Mouse (Mus musculus): ENCODE data around the gene Osbpl3. TPM values are rescaled to one million over a fixed set of nuclear protein-coding genes. Genes with fewer than 3 reads are reported as not detected.

Osbpl3 gene
- polyA plus RNA-seq, 1 experiment from 2014 or later = 9.3 TPM

- no peak overlapping the region for H3K4me2 ChIP-seq
- H3K9ac ChIP-seq (ENCODE audit: low read depth, low read length) = no peak overlapping the region
- no peaks in the 10 kb centered on the region for H3K4me1 ChIP-seq (ENCODE audit: control insufficient read depth, insufficient read depth, low read length)
- no peaks in the 10 kb centered on the region; the same call in 1 of the 2 replicates for H3K36me3 ChIP-seq (ENCODE audit: control insufficient read depth, insufficient read depth, low read length)
- no peaks in the 10 kb centered on the region for H3K27me3 ChIP-seq (ENCODE audit: control insufficient read depth, insufficient read depth, low read length)
- 88% methylated on average over 4 of the region's 4 CpGs for WGBS (ENCODE audit: insufficient replicate concordance)
- H3K27ac ChIP-seq (ENCODE audit: low read depth, low read length) = no peak overlapping the region
- H3K9me3 ChIP-seq (replicated peaks; ENCODE audit: control insufficient read depth, low read length) = no peaks in the 10 kb centered on the region
- ATAC-seq (replicated peaks; ENCODE audit: insufficient number of reproducible peaks, low FRiP score, low TSS enrichment) = no peak
- H3K4me3 ChIP-seq (ENCODE audit: low read depth, low read length) = no peak overlapping the region
Observed at GRCm38 (mm10) chr6:50426571-50426970, 29.4 kb downstream of the Osbpl3 start.

- Histone ChIP-seq H3K27ac (ENCODE audit: low read depth, low read length) (no peak overlapping the region), H3K36me3 (ENCODE audit: control insufficient read depth, insufficient read depth, low read length) (no peaks in the 10 kb centered on the region; the same call in 1 of the 2 replicates), H3K4me2 (no peak overlapping the region), H3K9ac (ENCODE audit: low read depth, low read length) (no peak overlapping the region), H3K4me3 (ENCODE audit: low read depth, low read length) (no peak overlapping the region), H3K9me3 (replicated peaks; ENCODE audit: control insufficient read depth, low read length) (no peaks in the 10 kb centered on the region), H3K4me1 (ENCODE audit: control insufficient read depth, insufficient read depth, low read length) (0 out of 2 replicates have a peak, but pooled peaks cover 2% of the 10 kb centered on the region), H3K27me3 (ENCODE audit: control insufficient read depth, insufficient read depth, low read length) (no peaks in the 10 kb centered on the region)
- no peak for ATAC-seq (replicated peaks; ENCODE audit: insufficient number of reproducible peaks, low FRiP score, low TSS enrichment)
- WGBS (ENCODE audit: insufficient replicate concordance) = 75% methylated on average over 4 of the region's 4 CpGs
Observed at GRCm38 (mm10) chr6:50424271-50424670, 31.7 kb downstream of the Osbpl3 start.

- no peak for ATAC-seq (replicated peaks; ENCODE audit: insufficient number of reproducible peaks, low FRiP score, low TSS enrichment)
- Histone ChIP-seq H3K9ac (ENCODE audit: low read depth, low read length) (no peak overlapping the region), H3K9me3 (replicated peaks; ENCODE audit: control insufficient read depth, low read length) (no peaks in the 10 kb centered on the region)
Observed at GRCm38 (mm10) chr6:50420413-50420812, 35.6 kb downstream of the Osbpl3 start.

GRCm38 (mm10) chr6:50419518-50420290 lies 36.3 kb downstream of the Osbpl3 start:
- no peak overlapping the region for H3K27ac ChIP-seq (ENCODE audit: low read depth, low read length)
- whole genome bisulfite sequencing (ENCODE audit: insufficient replicate concordance) = 78% methylated on average over 10 of the region's 10 CpGs

More at GRCm38 (mm10) chr6:50420413-50420812, 35.6 kb downstream of the Osbpl3 start:
- H3K4me3 ChIP-seq (ENCODE audit: low read depth, low read length) = no peak overlapping the region
- no peaks in the 10 kb centered on the region for H3K27me3 ChIP-seq (ENCODE audit: control insufficient read depth, insufficient read depth, low read length)
- H3K4me2 ChIP-seq = no peak overlapping the region
- H3K27ac ChIP-seq (ENCODE audit: low read depth, low read length) = no peak overlapping the region
- H3K4me1 ChIP-seq (ENCODE audit: control insufficient read depth, insufficient read depth, low read length) = 0 out of 2 replicates have a peak, but pooled peaks cover 2% of the 10 kb centered on the region
- WGBS (ENCODE audit: insufficient replicate concordance) = 77% methylated on average over 2 of the region's 2 CpGs
- no peaks in the 10 kb centered on the region; the same call in 1 of the 2 replicates for H3K36me3 ChIP-seq (ENCODE audit: control insufficient read depth, insufficient read depth, low read length)

GRCm38 (mm10) chr6:50418951-50419350 lies 37.0 kb downstream of the Osbpl3 start:
- no peak for ATAC-seq (replicated peaks; ENCODE audit: insufficient number of reproducible peaks, low FRiP score, low TSS enrichment)
- H3K9me3 ChIP-seq (replicated peaks; ENCODE audit: control insufficient read depth, low read length) = no peaks in the 10 kb centered on the region
- no peaks in the 10 kb centered on the region for H3K36me3 ChIP-seq (ENCODE audit: control insufficient read depth, insufficient read depth, low read length)
- H3K4me2 ChIP-seq = no peak overlapping the region
- H3K27me3 ChIP-seq (ENCODE audit: control insufficient read depth, insufficient read depth, low read length) = no peaks in the 10 kb centered on the region
- H3K4me1 ChIP-seq (ENCODE audit: control insufficient read depth, insufficient read depth, low read length) = peaks cover 11% of the 10 kb centered on the region
- no peak overlapping the region for H3K27ac ChIP-seq (ENCODE audit: low read depth, low read length)
- H3K4me3 ChIP-seq (ENCODE audit: low read depth, low read length) = no peak overlapping the region
- H3K9ac ChIP-seq (ENCODE audit: low read depth, low read length) = no peak overlapping the region
- 80% methylated on average over 4 of the region's 4 CpGs for WGBS (ENCODE audit: insufficient replicate concordance)

More at GRCm38 (mm10) chr6:50419518-50420290, 36.3 kb downstream of the Osbpl3 start:
- no peaks in the 10 kb centered on the region for H3K9me3 ChIP-seq (replicated peaks; ENCODE audit: control insufficient read depth, low read length)
- no peak for ATAC-seq (replicated peaks; ENCODE audit: insufficient number of reproducible peaks, low FRiP score, low TSS enrichment)
- no peak overlapping the region for H3K4me2 ChIP-seq
- H3K9ac ChIP-seq (ENCODE audit: low read depth, low read length) = no peak overlapping the region
- no peaks in the 10 kb centered on the region for H3K27me3 ChIP-seq (ENCODE audit: control insufficient read depth, insufficient read depth, low read length)
- peaks cover 4% of the 10 kb centered on the region; the same call in 1 of the 2 replicates for H3K4me1 ChIP-seq (ENCODE audit: control insufficient read depth, insufficient read depth, low read length)
- no peaks in the 10 kb centered on the region; the same call in 1 of the 2 replicates for H3K36me3 ChIP-seq (ENCODE audit: control insufficient read depth, insufficient read depth, low read length)
- H3K4me3 ChIP-seq (ENCODE audit: low read depth, low read length) = no peak overlapping the region

- 86% methylated on average over 5 of the region's 5 CpGs for WGBS (ENCODE audit: insufficient replicate concordance)
Observed at GRCm38 (mm10) chr6:50416854-50417253, 39.1 kb downstream of the Osbpl3 start.

GRCm38 (mm10) chr6:50415431-50415830 lies 40.6 kb downstream of the Osbpl3 start:
- no peak overlapping the region for H3K27ac ChIP-seq (ENCODE audit: low read depth, low read length)
- no peak overlapping the region for H3K4me3 ChIP-seq (ENCODE audit: low read depth, low read length)
- no peak overlapping the region for H3K4me2 ChIP-seq
- no peaks in the 10 kb centered on the region for H3K9me3 ChIP-seq (replicated peaks; ENCODE audit: control insufficient read depth, low read length)
- H3K4me1 ChIP-seq (ENCODE audit: control insufficient read depth, insufficient read depth, low read length) = peaks cover 12% of the 10 kb centered on the region
- no peaks in the 10 kb centered on the region for H3K36me3 ChIP-seq (ENCODE audit: control insufficient read depth, insufficient read depth, low read length)
- WGBS (ENCODE audit: insufficient replicate concordance) = 82% methylated on average over 6 of the region's 6 CpGs
- ATAC-seq (replicated peaks; ENCODE audit: insufficient number of reproducible peaks, low FRiP score, low TSS enrichment) = no peak
- no peak overlapping the region for H3K9ac ChIP-seq (ENCODE audit: low read depth, low read length)
- no peaks in the 10 kb centered on the region for H3K27me3 ChIP-seq (ENCODE audit: control insufficient read depth, insufficient read depth, low read length)

More at GRCm38 (mm10) chr6:50416854-50417253, 39.1 kb downstream of the Osbpl3 start:
- H3K9me3 ChIP-seq (replicated peaks; ENCODE audit: control insufficient read depth, low read length) = no peaks in the 10 kb centered on the region
- no peak overlapping the region for H3K9ac ChIP-seq (ENCODE audit: low read depth, low read length)
- peaks cover 12% of the 10 kb centered on the region for H3K4me1 ChIP-seq (ENCODE audit: control insufficient read depth, insufficient read depth, low read length)
- ATAC-seq (replicated peaks; ENCODE audit: insufficient number of reproducible peaks, low FRiP score, low TSS enrichment) = no peak
- no peak overlapping the region for H3K27ac ChIP-seq (ENCODE audit: low read depth, low read length)
- H3K36me3 ChIP-seq (ENCODE audit: control insufficient read depth, insufficient read depth, low read length) = no peaks in the 10 kb centered on the region
- H3K4me2 ChIP-seq = no peak overlapping the region
- no peaks in the 10 kb centered on the region for H3K27me3 ChIP-seq (ENCODE audit: control insufficient read depth, insufficient read depth, low read length)
- H3K4me3 ChIP-seq (ENCODE audit: low read depth, low read length) = no peak overlapping the region

GRCm38 (mm10) chr6:50414547-50414946 lies 41.5 kb downstream of the Osbpl3 start:
- H3K4me1 ChIP-seq (ENCODE audit: control insufficient read depth, insufficient read depth, low read length) = peaks cover 12% of the 10 kb centered on the region
- no peaks in the 10 kb centered on the region for H3K36me3 ChIP-seq (ENCODE audit: control insufficient read depth, insufficient read depth, low read length)
- no peak for ATAC-seq (replicated peaks; ENCODE audit: insufficient number of reproducible peaks, low FRiP score, low TSS enrichment)
- no peak overlapping the region for H3K4me3 ChIP-seq (ENCODE audit: low read depth, low read length)
- no peak overlapping the region for H3K4me2 ChIP-seq
- no peaks in the 10 kb centered on the region for H3K9me3 ChIP-seq (replicated peaks; ENCODE audit: control insufficient read depth, low read length)
- no peaks in the 10 kb centered on the region for H3K27me3 ChIP-seq (ENCODE audit: control insufficient read depth, insufficient read depth, low read length)
- H3K9ac ChIP-seq (ENCODE audit: low read depth, low read length) = no peak overlapping the region
- H3K27ac ChIP-seq (ENCODE audit: low read depth, low read length) = no peak overlapping the region
- 55% methylated on average over 6 of the region's 6 CpGs for WGBS (ENCODE audit: insufficient replicate concordance)
